Mouse (Mus musculus): Measurements from ENCODE around the gene Tfr2.

Tfr2 gene

DNA sequence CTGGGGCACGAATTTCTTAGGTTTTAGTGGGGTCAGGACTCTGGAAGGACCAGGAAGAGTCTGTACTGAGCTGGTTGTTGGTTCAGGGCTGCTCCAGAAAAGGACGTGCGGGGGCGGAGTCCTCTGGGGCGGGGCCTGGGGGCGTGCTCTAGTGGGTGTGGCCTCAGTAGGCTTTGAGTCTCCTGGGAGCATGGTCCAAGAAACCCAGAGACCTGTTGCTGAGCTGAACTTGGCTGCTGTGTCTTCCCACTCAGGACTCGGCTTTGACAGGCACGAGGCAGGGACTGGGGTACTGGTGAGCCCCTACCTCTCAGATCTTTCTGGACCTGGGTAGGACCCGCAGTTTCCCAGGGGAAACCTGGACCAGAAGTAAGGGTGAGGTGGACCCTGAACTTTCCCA, at the start of gene Tfr2:
TSS of gene Tfr2 (plus strand) at position 176 of the 400 bp plus-strand sequence.
- peak; percentile 48 for DNase-seq (ENCODE audit: low read depth, low spot score)

DNA sequence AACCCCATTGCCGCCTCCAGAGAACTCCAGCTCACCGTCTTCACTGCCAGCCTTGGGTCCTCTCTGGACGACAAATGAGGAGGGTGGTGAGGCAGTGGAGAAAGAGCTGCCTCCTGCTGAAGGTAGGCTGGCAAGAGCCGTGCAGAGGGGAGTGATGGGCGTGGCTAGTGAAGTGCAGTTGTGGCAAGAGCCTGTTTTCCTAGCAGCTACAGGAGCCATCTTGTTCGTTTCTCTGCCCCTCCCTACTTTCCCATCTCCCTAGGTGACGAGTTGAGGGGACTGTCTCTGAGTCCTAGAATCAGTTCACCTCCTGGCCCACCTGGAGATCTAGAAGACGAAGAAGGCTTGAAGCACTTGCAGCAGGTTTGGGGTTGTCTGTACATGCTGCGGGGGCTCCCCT, 47.8 kb upstream of the Tfr2 start:
- no peak for DNase-seq (ENCODE audit: low read depth, low spot score)

DNA sequence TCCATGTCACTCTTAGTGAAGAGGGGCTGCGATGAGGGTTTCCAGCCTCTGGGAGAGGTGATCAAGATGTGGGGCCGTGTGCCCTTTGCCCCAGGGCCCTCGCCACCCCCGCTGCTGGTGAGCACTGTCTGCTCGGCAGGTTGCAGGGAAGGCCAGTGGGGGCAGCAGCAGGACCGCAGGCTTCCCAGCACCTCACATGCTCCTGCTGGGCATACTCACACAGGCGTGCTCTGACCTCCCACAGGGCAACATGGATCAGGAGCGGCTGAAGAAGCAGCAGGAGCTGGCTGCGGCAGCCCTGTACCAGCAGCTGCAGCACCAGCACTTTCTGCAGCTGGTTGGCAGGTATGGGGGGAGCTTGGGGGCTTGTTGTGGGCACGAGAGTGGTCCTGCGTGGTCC, 46.9 kb upstream of the Tfr2 start:
- DNase-seq (ENCODE audit: low read depth, low spot score) = no peak

DNA sequence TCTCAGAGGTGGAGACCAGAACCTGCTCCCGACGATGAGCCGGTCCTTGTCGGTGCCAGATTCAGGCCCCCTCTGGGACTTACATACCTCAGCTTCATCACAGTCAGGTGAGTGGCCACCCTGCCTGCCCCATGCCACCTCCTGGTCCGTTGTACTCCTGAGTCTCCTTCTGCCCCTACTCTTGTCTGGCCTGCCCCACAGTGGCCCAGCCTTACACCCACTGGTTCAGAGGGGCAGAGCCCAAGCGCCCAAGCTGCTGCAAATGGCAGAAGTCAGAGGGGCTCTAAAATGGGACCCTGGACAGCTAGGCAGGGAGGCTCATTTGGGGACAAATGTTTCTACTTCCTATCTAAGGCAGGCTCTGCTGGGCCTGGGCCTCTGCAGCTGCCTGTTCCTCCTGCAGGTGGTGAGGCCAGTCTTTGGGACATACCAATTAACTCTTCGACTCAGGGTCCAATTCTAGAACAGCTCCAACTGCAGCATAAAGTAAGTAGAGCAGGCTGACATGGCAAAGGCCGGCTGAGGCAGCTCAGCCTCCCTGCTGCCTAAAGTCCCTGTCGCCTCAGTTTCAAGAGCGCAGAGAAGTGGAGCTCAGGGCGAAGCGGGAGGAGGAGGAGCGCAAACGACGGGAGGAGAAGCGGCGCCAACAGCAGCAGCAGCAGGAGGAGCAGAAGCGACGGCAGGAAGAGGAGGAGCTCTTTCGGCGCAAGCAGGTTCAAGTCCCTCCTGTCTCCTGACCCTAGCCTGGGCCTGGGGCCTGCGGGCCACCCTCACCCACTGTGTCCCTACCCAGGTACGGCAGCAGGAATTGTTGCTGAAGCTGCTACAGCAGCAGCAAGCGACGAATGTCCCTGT, 46.0 kb upstream of the Tfr2 start:
- no peak for DNase-seq (ENCODE audit: low read depth, low spot score)

DNA sequence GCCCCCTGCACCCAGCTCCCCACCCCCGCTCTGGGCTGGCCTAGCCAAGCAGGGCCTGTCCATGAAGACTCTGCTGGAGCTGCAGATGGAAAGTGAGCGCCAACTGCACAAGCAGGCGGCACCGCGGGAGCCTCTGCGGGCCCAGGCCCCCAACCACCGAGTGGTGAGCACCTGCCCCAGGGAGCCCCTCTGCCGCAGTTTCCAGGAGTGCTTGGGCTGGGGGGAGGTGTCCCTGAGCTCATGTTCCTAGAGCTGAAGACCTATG, 45.5 kb upstream of the Tfr2 start:
- DNase-seq (ENCODE audit: low read depth, low spot score) = no peak

DNA sequence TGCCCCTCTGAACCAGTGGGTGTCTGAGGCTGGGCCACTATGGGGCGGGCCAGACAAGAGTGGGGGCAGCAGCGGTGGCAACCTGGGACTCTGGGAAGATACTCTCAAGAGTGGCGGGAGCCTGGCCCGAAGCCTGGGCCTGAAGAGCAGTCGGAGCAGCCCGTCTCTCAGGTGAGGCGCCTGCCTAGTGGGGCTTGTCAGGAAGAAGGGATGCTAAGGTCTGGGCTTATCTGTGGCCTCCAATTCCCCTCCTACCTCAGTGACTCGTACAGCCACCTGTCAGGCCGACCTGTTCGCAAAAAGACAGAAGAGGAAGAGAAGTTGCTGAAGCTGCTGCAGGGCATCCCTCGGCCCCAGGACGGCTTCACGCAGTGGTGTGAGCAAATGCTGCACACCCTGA, 45.0 kb upstream of the Tfr2 start:
- no peak for DNase-seq (ENCODE audit: low read depth, low spot score)

DNA sequence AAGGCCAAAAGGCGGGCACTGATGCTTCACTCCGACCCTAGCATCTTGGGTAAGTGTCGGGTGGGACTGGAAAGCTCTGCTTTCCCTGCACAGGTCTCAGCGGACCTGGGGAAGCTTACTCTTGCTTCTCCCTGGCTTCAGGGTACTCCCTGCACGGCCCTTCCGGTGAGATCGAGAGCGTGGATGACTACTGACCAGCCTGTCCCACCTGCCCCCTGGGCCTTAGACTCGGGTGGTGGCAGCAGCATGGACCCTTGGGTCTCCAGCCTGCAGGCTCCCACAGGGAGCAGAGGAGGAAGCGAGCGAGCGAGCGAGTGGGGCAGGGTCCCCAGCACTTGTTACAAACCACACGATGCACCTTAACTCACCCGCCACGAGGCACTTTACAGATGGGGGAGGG, 44.1 kb upstream of the Tfr2 start:
- no peak for DNase-seq (ENCODE audit: low read depth, low spot score)

DNA sequence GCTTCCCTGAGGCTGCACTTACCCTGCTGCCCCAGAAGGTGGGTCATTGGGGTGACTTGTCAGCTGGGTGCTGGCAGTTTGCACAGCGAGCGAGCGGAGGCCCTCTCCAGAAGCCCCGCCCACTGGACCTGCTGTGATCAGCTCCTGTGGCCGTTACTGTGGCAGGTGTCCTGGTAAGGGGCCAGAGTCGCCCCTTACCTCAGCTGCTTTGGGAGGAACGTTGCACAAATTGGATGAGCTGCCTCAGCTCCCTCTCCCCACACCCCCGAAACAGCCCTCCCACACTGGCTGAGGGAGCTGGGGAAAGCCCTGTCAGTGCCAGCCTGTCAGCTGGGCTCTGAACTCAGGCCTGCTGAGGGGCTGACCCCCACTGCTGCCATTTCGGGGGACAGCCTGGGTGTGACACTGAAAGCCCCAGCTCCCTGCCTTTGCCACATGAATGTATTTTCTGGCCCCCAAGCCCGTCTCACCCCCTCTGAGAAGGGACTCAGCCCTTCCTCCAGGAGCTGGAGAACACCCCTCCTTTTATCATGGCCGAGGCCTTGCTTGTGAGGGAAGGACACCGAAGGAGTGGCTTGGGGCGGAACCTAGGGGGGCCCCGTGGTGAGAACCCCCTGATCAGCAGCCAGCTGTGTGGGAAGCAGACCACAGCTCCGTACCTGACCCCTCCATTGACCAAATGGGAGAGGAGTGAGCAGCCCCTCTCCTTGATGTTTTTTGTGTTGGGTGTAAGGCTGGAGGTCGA, 43.3 kb upstream of the Tfr2 start:
- DNase-seq (ENCODE audit: low read depth, low spot score) = peak; percentile 62

DNA sequence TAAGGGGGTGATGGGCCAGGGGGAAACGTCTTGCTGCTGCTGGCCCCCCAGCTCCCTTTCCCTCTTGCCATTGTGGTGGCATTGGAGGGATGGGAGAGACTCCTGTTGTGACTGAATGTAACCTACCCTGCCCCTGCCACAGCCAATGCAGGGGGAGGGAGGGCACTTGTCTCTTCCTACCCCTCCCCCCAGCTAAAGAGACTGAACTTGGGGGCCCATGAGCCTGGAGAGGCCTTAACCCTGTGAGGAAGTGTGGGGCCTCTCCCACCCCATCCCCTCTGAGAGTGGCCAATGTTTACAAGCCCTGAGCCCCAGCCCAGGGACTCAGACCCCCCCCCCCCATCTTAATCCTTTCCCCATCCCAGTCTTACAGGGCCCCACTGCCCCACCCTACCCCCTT, 42.2 kb upstream of the Tfr2 start:
- no peak for DNase-seq (ENCODE audit: low read depth, low spot score)

DNA sequence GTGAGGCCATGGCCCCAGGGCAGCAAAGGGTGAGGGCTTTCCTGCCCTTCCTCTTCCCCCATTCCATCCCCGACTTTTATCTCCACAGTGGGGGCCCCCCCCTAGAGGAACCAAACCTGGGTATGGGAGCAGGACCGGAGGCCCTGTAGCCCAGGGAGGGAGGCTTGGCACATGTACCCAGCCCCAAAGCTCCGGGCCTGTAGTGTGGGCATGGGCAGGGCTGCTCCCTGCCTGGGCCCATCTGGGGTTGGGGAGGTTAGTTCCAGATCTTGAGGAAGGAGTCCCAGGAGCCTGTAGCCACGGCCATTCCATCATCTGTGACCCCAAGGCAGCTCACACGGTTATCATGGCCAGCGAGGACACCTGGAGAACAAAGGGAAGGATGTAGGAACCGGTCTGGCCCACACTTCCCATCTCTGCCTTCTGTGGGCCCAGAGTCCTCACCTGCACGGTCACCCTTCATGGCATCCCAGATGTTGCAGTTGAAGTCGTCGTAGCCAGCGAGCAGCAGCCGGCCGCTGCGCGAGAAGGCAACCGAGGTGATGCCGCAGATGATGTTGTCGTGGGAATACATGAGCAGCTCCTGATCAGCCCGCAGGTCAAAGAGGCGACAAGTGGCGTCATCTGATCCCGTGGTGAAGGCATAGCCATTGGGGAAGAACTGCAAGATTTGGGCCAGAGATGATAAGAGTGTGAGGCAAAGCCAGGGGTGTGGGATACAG, 41.2 kb upstream of the Tfr2 start:
- DNase-seq (ENCODE audit: low read depth, low spot score) = no peak

DNA sequence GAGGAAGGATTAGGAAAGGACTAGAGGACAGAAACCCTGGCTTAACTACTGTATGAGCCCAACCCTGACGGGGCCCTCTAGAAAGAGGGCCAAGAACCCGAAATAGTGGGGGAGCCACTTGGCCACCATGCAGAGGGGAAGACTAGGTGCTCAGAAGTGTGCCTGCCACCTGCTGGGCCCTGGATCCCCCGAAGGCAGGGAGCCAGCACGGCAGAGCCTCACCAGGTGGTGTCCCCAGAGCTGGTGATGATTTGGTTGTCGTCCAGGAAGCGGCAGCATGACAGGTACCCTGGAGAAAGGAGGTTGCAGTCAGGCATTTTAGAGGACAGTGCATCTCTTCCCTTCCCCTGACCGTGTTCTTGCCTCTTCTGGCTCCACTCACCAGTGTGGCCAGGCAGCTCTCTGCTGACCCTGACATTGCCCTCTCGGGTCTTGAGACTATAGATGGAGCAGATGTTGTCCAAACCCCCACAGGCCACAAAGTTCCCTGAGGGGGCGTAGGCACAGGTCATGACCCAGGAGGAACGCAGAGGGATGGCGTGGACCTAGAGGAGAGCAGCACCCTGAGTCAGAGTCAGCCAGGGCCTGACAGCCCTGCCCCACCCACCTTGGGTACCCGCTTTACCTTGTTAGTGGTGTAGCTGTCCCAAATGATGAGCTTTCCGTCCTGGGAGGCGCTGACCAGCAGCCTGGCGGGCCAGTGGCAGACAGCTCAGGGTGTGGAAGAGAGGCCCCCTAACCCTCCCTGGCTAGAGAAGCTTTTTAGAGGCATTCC, 40.2 kb upstream of the Tfr2 start:
- no peak for DNase-seq (ENCODE audit: low read depth, low spot score)

DNA sequence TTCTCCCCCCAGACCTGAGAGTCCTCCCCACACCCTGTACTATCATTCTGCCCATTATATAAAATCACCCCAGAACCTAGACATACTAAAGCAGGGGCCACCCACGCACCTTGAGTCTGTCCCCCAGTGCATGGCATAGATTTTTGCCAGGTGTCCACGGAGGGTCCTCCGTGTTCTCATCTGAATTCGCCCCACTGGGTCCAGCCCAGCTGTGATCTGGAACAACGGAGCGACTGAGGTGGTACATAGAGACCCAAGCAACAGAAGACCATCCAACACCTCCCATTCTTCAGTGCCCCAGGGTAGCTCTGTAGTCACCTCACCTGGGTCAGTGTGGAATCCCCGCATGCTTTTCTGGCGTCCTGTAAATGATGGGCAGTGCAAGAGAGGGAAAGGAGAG, 39.6 kb upstream of the Tfr2 start:
- no peak for DNase-seq (ENCODE audit: low read depth, low spot score)

DNA sequence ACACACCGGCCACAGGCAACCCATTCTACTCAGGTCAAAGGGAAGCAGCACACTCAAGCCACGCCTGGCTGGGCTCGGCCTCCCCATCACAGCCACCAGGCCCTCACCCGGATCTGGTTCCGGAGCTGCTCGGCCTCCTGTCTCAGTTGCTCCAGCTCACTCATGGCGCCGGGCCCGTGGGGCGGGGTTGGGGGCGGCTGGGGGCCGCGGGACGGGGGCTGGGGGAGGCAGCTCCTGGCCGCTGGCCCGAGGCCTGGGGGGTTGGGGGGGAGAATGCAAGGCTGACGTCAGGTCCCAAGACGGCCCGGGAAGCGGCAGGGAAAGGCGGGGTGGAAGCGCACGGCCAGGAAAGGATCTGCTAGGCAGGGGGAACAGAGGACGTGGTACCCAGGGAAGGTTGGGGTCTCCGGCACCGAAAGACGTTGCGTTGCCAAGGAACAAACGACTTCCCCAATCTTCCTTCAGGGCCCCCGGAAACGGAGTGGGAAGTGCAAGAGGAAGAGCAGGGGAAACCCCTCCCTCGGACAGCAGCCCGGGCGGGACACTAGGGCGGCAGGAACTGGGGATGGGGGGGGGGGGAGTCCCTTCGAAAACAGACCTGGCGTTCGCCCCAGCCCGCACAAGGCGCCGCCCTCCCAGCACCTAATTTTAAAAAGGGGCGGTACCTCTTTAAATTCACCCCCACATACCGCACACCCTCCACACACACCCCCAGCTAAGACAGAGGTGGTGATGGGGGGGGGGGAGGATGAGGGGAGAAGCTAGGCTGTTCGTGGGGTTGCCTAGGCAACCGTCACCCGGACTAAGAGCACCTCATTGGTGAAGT, 38.8 kb upstream of the Tfr2 start:
- DNase-seq (ENCODE audit: low read depth, low spot score) = peak; percentile 86

DNA sequence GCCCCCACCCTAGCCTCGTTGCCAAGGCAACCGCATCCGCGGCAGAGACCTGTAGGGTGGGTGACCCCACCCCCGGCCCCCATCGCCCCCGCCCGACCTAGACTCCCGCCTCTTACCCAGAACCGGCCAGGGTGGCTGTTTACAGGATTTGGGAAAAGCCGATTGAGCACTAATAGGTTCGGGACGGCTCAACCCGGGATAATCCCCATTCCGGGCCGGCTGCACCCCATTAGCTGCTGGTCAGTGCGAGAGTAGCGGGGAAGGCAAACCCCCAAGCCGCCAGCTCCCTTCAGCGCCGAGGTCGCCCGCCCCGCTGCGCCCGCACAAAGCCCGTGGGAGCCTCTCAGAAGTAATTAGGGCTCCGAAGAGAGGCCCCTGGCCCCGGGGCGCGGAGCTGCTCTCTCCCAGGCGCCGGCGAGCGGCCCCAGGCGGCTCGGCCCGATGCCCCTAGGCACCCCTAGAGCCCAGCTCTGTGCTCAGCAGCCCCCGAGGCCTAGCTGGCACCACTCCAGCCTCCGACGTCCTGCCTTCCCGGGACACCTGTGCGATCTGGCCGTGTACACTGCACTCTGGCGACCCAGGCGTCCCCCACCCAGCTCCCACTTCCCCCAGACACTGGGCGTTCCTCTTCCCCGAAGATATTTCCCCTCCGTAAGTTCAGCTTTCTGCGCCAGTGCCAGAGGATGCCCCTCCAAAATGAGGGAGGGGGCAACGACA, 38.1 kb upstream of the Tfr2 start:
- DNase-seq (ENCODE audit: low read depth, low spot score) = peak; percentile 56

DNA sequence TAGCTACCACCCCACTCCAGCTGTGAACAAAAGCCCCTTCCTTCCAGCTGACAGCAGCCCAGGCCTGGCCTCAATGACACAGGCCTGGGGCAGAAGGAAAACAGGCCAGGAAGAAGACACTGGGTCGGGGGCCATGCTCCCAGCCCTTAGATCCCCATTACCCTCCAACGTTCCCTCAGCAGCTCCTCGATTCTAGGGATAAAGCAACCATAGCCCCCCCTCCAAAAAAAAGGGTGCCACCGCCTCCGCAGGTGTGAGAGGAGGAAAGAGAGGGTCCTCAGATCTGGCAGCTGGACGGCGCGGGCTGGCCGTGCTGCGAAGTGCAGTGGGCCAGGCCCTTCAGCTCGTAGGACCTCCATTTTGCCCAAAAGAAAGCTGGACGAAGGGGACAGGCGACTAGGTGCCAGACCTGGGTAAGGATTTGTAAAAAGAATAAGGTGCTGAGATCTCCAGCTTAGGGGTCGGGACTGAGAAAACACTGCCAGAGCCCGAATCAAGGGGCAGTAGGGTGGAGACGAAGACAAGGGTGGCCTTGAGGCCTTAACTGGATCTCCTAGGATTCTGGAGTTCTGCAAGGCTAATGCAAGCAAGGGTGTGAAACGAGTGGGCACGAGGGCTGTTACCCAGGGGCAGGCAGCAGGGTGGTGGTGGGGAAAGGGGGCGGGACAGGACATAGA, 37.4 kb upstream of the Tfr2 start:
- peak; percentile 58 for DNase-seq (ENCODE audit: low read depth, low spot score)

DNA sequence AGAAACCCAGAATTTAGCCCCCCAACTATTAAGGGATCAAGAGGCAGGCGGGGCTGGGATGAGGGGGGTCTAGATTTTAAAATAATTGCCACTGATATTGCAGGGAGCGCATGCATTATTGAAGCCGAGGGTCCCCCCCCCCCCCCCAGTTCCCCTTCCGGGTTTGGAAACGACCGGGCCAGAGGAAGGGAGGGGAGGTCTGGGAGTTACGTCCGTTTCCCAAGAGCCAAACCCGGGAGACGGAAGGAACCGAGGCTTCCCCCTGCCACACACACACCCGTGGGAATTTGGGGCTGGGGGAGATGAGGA, 36.9 kb upstream of the Tfr2 start:
- no peak for DNase-seq (ENCODE audit: low read depth, low spot score)

DNA sequence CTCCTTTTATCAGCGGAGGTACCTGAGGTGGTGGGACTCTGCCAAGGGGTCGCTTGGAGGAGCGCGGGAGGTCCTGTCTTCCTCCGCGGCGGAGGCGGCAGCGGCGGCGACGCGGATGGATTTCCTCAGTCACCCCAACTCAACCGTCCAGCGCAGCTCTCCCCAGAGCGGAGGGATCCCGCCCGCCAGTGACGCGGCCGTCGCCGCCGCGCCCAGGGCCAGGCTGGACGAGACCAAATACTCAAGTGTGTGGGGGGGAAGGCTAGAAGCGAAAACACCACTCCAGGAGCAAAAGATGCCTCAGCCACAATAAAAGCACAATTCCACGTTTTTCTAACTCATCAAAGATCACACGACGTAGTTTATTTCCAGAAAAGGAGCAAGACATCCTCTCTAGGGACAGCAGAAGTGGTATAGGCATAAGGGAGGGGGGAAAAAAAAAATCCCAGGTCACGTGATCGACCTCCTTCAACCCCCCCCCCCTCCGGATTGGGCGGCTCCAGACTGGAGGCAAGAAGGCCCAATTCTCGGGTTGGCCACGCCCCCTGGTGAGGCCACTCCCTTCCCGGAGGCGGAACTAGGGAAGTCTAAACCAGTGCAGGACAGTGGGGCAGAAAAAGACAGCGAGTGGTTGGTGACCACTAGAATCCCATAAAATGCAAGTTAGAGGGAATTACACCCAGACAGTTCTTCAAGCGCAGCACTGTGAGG, 36.4 kb upstream of the Tfr2 start, which contains the start of the genes Epo and Gnb2:
TSS of gene Epo (minus strand) at position 126 of the 711 bp plus-strand sequence.
TSS of gene Gnb2 (minus strand) at position 394 of the 711 bp plus-strand sequence.
- peak; percentile 99 for DNase-seq (ENCODE audit: low read depth, low spot score)

DNA sequence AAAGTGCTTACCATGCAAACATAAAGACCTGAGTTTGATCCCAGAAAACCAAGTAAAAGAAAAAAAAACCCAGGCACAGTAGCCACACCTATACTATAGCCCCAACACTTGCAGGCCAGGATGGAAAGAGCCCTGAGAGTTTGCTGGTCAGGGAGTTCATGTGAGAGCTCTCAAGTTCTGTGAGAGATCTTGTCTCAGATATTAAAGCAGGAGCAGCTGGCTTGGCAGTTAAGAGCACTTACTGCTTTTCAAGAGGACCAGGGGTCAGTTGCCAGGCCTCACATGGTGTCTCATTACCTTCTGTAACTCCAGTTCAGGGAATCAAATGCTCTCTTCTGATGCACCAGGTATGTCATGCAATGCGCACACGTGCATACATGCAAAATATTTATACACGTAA, 34.9 kb upstream of the Tfr2 start:
- no peak for DNase-seq (ENCODE audit: low read depth, low spot score)

DNA sequence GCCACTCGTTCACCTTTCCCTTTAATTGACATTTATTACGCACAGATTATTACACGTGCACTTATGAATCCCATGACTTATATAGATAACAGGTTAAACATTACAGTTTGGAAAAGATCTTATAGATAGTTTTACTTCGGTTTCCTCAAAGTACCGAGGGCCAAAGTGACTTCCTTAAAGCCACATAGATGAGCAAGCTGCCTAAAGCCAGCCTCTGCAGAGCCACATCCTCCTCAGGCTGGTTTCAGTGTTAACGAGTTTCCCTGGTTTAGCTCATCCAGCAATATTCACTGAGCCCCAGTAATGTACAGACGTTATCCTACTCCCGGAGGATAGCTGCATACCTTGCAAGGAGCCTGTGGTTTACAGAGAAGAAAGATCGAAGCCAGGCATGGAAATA, 34.3 kb upstream of the Tfr2 start:
- DNase-seq (ENCODE audit: low read depth, low spot score) = no peak
